Mouse (Mus musculus): ENCODE data around the gene Smg1. TPM values are rescaled to one million over a fixed set of nuclear protein-coding genes. Genes with fewer than 3 reads are reported as not detected.

The Smg1 gene
- polyA plus RNA-seq, 1 experiment from 2014 or later: 11.7 TPM

DNA sequence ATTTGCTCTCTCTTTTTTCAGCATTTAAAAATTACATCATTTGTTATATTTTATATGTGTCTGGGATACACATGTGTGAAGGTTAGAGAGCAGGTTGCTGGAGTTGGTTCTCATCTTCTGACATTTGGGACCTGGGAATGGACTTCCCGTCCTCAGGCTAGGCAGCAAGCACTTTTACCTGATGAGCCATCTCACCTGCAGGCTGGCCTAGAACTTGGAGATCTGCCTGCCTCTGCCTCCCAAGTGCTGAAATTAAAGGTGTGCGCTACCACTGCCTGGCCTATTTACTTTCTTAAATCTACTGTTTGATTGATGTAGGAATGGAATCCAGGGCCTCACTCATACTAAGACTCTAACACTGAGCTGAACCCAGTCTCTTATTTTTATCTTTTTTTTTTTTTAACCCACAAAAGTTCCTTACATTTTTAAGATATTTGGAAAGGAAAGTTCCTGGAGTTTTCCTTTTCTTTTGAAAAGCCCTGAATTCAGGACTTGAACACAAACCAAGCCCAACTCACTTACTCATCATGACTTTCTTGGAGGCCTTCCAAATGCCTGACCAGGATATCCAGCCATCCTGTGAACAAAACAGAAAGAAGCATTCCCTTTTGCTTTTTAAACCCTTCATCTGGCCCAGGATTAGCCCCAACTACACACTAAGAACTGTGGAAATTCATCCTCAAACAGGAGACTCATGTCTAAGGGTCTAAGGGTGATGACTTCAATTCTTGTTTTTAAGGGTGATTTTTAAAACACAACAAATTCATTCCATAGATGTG is 8.1 kb upstream of the Smg1 start:
- Histone ChIP-seq H3K4me3 (ENCODE audit: low read length) (no peak overlapping the region), H3K27me3 (ENCODE audit: insufficient read depth, low read length) (no peaks in the 10 kb centered on the region), H3K36me3 (ENCODE audit: insufficient read depth, low read length) (no peaks in the 10 kb centered on the region), H3K4me2 (replicated peaks; ENCODE audit: low read depth, low read length) (no peak overlapping the region), H3K27ac (ENCODE audit: low read length) (no peak overlapping the region), H3K4me1 (ENCODE audit: insufficient read depth, low read length) (0 out of 2 replicates have a peak, but pooled peaks cover 3% of the 10 kb centered on the region), H3K9ac (replicated peaks; ENCODE audit: low read length) (no peak overlapping the region), H3K9me3 (ENCODE audit: low read length) (no peaks in the 10 kb centered on the region)
- no peak for ATAC-seq (ENCODE audit: low FRiP score, low TSS enrichment)
- WGBS: 88% methylated on average over 2 of the region's 2 CpGs

DNA sequence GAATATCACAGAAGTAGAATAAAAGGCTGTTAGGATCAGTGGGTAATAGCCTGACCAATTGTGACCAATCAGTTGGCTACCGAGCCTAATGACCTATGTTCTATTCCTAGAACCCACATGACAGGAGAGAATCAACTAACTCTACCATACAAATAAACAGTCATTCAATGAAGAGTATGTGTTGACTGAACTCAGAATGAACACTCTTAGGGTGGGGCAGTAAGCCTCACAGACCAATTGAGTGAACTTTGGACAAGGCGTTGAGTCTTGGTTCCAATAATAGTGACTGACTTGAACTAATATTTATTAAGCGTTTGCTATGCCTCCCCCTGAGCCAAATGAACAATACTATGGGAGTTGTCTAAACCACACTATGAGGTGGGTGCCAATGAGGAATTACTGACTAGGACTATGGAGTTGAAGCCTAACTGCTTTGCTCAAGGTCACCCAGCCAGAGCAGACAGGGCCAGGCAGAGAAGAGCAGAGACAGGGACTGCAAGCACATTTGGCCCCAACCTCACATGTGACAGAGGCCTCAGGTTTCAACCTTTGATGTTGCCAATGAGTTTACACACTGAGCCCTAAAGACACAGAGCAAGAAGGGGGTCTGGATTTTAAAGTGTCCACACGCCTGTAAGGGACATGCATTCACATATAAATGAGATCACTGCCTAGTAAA is 7.2 kb upstream of the Smg1 start:
- H3K27ac ChIP-seq (ENCODE audit: low read length): no peak overlapping the region
- H3K27me3 ChIP-seq (ENCODE audit: insufficient read depth, low read length): no peaks in the 10 kb centered on the region
- no peak overlapping the region for H3K4me3 ChIP-seq (ENCODE audit: low read length)
- H3K9me3 ChIP-seq (ENCODE audit: low read length): no peaks in the 10 kb centered on the region
- ATAC-seq (ENCODE audit: low FRiP score, low TSS enrichment): no peak
- H3K4me2 ChIP-seq (replicated peaks; ENCODE audit: low read depth, low read length): no peak overlapping the region
- no peak overlapping the region for H3K9ac ChIP-seq (replicated peaks; ENCODE audit: low read length)
- 0 out of 2 replicates have a peak, but pooled peaks cover 3% of the 10 kb centered on the region for H3K4me1 ChIP-seq (ENCODE audit: insufficient read depth, low read length)
- H3K36me3 ChIP-seq (ENCODE audit: insufficient read depth, low read length): no peaks in the 10 kb centered on the region
- WGBS: 70% methylated on average over 4 of the region's 4 CpGs

DNA sequence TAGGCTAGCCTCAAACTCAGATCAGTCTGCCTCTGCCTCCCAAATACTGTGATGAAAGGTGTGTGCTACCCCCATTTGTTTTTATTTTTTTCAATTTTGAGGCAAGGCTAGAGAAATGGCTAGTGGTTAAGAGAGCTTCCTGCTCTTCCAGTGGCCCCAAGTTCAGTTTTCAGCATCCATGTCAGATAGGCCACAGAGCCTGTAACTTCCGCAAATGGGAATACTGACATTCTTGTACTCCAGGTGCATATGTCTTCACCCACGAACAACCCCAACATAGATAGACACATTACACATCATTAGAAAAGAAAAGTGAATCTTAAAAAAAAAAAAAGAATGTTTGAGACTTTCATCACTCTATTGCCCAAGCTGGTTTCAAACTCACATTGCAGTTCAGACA is 6.1 kb upstream of the Smg1 start:
- Histone ChIP-seq H3K4me2 (replicated peaks; ENCODE audit: low read depth, low read length) (no peak overlapping the region), H3K4me1 (ENCODE audit: insufficient read depth, low read length) (0 out of 2 replicates have a peak, but pooled peaks cover 3% of the 10 kb centered on the region), H3K36me3 (ENCODE audit: insufficient read depth, low read length) (no peaks in the 10 kb centered on the region), H3K9me3 (ENCODE audit: low read length) (no peaks in the 10 kb centered on the region; the same call in 1 of the 2 replicates), H3K4me3 (ENCODE audit: low read length) (no peak overlapping the region), H3K27ac (ENCODE audit: low read length) (no peak overlapping the region), H3K27me3 (ENCODE audit: insufficient read depth, low read length) (no peaks in the 10 kb centered on the region), H3K9ac (replicated peaks; ENCODE audit: low read length) (no peak overlapping the region)
- ATAC-seq (ENCODE audit: low FRiP score, low TSS enrichment): no peak
- 94% methylated on average over 2 of the region's 2 CpGs for WGBS

DNA sequence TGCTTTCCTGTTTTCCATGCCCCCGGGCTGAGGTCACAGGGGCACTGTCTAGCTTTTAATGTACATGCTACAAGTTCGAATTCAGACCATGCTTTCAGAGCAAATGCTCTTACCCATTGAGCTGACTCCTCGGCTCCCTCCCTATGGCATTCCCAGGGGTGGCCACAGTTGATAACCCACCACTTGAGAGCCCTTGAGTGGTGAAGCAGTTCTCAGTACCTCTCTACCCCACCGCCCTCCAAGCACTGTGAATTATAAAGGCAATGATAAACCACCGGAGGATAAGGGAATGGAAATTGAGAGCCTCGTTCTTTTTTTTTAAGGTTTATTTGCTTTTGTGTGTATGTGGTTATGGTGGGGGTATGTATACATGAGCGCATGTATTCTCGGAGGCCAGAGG is 4.6 kb upstream of the Smg1 start:
- 0 out of 2 replicates have a peak, but pooled peaks cover 3% of the 10 kb centered on the region for H3K4me1 ChIP-seq (ENCODE audit: insufficient read depth, low read length)
- no peaks in the 10 kb centered on the region; the same call in 1 of the 2 replicates for H3K9me3 ChIP-seq (ENCODE audit: low read length)
- no peak overlapping the region for H3K4me3 ChIP-seq (ENCODE audit: low read length)
- H3K27ac ChIP-seq (ENCODE audit: low read length): no peak overlapping the region
- WGBS: 84% methylated on average over 8 of the region's 8 CpGs
- H3K36me3 ChIP-seq (ENCODE audit: insufficient read depth, low read length): no peaks in the 10 kb centered on the region
- ATAC-seq (ENCODE audit: low FRiP score, low TSS enrichment): no peak
- H3K9ac ChIP-seq (replicated peaks; ENCODE audit: low read length): no peak overlapping the region
- H3K4me2 ChIP-seq (replicated peaks; ENCODE audit: low read depth, low read length): no peak overlapping the region
- no peaks in the 10 kb centered on the region for H3K27me3 ChIP-seq (ENCODE audit: insufficient read depth, low read length)

DNA sequence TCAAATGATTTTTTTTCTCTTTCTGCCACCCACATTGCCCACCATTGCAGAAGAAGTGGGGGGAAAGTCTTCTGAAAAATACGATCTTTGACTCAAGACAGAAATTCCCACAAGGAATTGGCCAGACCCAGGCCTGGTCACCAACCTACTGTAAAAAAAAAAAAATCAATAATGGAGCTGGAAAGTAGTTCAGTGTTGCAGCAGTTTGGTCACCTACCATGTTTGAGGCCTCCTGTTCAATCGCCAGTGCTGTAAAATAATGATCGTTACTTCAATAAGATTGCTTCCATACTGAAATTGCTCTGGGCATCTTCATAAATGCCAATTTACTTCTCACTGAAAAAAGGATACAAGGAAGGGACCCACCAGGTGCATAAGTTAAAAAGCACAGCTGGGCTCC is 1.8 kb upstream of the Smg1 start:
- Histone ChIP-seq H3K4me3 (ENCODE audit: low read length) (no peak overlapping the region), H3K27me3 (ENCODE audit: insufficient read depth, low read length) (no peaks in the 10 kb centered on the region), H3K9ac (replicated peaks; ENCODE audit: low read length) (no peak overlapping the region), H3K27ac (ENCODE audit: low read length) (no peak overlapping the region), H3K9me3 (ENCODE audit: low read length) (no peaks in the 10 kb centered on the region; the same call in 1 of the 2 replicates), H3K4me2 (replicated peaks; ENCODE audit: low read depth, low read length) (no peak overlapping the region), H3K4me1 (ENCODE audit: insufficient read depth, low read length) (peaks cover 9% of the 10 kb centered on the region), H3K36me3 (ENCODE audit: insufficient read depth, low read length) (no peaks in the 10 kb centered on the region)
- WGBS: 91% methylated on average over 3 of the region's 3 CpGs
- no peak for ATAC-seq (ENCODE audit: low FRiP score, low TSS enrichment)

DNA sequence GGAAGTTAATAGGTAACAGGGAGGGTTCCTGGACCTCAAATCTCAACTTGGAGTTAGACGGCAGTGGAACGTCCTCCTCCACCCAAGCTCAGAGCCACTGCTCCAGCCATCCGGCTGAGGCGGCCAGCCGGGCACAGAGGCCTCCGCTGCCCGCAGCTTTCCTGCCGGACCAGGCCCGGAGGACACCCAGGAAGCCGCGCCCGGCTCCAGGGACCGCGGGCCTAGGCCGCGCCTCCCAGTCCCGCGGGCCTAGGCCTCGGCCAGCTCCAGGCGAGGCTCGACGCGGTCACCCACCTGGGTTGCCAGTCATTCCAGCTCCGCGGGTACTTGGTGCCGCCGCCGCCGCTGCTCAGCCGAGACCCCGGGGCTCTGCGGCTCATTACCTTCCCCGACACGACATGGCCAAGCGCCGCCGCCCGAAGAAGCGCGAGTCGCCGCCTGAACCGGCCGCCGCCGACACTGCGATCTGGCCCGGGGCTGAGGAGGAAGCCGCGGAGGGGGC is 508 bp downstream of the Smg1 start:
- ATAC-seq (ENCODE audit: low FRiP score, low TSS enrichment): peak; percentile 65
- under 1% methylated on average over 45 of the region's 50 CpGs for WGBS
- Histone ChIP-seq H3K4me3 (ENCODE audit: low read length) (peak overlapping the region; percentile 98), H3K27me3 (ENCODE audit: insufficient read depth, low read length) (no peaks in the 10 kb centered on the region), H3K27ac (ENCODE audit: low read length) (peak overlapping the region; percentile 96), H3K9me3 (ENCODE audit: low read length) (no peaks in the 10 kb centered on the region; the same call in 1 of the 2 replicates), H3K4me1 (ENCODE audit: insufficient read depth, low read length) (peaks cover 9% of the 10 kb centered on the region), H3K36me3 (ENCODE audit: insufficient read depth, low read length) (no peaks in the 10 kb centered on the region), H3K4me2 (replicated peaks; ENCODE audit: low read depth, low read length) (peak overlapping the region; percentile 78), H3K9ac (replicated peaks; ENCODE audit: low read length) (peak overlapping the region; percentile 98)

DNA sequence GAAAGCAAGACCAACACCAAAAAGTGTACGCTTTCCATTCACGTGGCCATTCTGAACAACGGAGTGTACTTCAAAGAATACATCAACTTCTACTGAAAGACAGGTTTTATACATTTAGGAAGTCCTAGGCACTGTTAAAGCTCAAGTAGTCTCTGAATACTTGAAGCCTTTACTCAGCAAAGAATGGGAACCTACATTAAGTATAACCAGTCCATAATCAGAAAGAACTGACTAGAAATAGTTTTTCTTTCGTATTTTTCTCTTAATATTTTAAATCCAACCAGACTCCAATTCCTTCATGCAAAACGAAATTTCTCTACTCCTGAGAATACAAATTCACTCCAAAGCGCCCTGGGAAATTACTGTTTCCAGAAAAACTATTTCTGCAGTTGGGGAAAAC is 1.2 kb downstream of the Smg1 start:
- 17% methylated on average over 6 of the region's 6 CpGs for WGBS
- Histone ChIP-seq H3K27ac (ENCODE audit: low read length) (peak overlapping the region; percentile 96), H3K4me2 (replicated peaks; ENCODE audit: low read depth, low read length) (peak overlapping the region; percentile 78), H3K36me3 (ENCODE audit: insufficient read depth, low read length) (no peaks in the 10 kb centered on the region), H3K9me3 (ENCODE audit: low read length) (no peaks in the 10 kb centered on the region; the same call in 1 of the 2 replicates), H3K4me3 (ENCODE audit: low read length) (peak overlapping the region; percentile 98), H3K27me3 (ENCODE audit: insufficient read depth, low read length) (no peaks in the 10 kb centered on the region), H3K4me1 (ENCODE audit: insufficient read depth, low read length) (peaks cover 9% of the 10 kb centered on the region), H3K9ac (replicated peaks; ENCODE audit: low read length) (peak overlapping the region; percentile 98)
- ATAC-seq (ENCODE audit: low FRiP score, low TSS enrichment): no peak

DNA sequence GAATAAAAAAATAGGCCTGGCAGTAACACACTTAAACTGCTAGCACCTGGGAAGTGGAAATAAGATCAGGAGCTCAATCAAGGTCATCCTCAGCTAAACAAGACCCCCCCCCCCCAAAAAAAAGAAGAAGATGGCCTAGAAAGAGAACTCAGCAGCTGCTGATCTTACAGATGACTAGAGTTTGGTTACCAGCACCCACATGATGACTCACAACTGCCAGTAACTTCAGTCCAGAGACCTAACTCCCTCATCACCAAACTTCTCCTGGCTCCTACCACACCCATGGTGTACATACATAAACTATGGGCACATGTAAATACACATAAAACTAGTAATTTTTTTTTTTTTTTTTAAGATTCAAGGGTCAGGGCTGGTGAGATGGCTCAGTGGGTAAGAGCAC is 3.1 kb downstream of the Smg1 start:
- Histone ChIP-seq H3K27me3 (ENCODE audit: insufficient read depth, low read length) (no peaks in the 10 kb centered on the region), H3K4me3 (ENCODE audit: low read length) (no peak overlapping the region), H3K9me3 (ENCODE audit: low read length) (no peaks in the 10 kb centered on the region; the same call in 1 of the 2 replicates), H3K36me3 (ENCODE audit: insufficient read depth, low read length) (no peaks in the 10 kb centered on the region), H3K4me1 (ENCODE audit: insufficient read depth, low read length) (peaks cover 9% of the 10 kb centered on the region), H3K27ac (ENCODE audit: low read length) (no peak overlapping the region), H3K4me2 (replicated peaks; ENCODE audit: low read depth, low read length) (no peak overlapping the region), H3K9ac (replicated peaks; ENCODE audit: low read length) (no peak overlapping the region)
- no peak for ATAC-seq (ENCODE audit: low FRiP score, low TSS enrichment)

DNA sequence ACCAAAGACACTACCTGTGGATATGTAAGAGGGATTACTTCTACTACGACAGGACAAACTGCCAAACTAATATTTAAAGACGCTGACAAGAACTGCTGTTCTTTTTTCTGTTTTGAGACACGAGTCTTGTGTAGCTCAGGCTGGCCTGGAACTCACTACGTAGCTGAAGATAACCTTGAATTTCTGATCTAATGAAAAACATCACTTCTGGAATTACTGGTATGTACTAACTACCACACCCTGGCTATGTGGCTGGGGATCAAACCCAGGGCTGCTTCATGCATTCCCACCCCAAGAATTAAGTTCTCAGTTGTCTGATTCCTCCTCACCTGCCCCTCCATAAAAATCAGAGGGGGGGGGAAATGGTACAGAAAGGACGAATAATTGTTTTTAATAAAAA is 3.5 kb downstream of the Smg1 start:
- Histone ChIP-seq H3K27ac (ENCODE audit: low read length) (no peak overlapping the region), H3K27me3 (ENCODE audit: insufficient read depth, low read length) (no peaks in the 10 kb centered on the region), H3K9ac (replicated peaks; ENCODE audit: low read length) (no peak overlapping the region), H3K36me3 (ENCODE audit: insufficient read depth, low read length) (no peaks in the 10 kb centered on the region), H3K9me3 (ENCODE audit: low read length) (no peaks in the 10 kb centered on the region; the same call in 1 of the 2 replicates), H3K4me1 (ENCODE audit: insufficient read depth, low read length) (peaks cover 9% of the 10 kb centered on the region), H3K4me2 (replicated peaks; ENCODE audit: low read depth, low read length) (no peak overlapping the region), H3K4me3 (ENCODE audit: low read length) (no peak overlapping the region)
- ATAC-seq (ENCODE audit: low FRiP score, low TSS enrichment): no peak
- WGBS: 87% methylated on average over 5 of the region's 5 CpGs

DNA sequence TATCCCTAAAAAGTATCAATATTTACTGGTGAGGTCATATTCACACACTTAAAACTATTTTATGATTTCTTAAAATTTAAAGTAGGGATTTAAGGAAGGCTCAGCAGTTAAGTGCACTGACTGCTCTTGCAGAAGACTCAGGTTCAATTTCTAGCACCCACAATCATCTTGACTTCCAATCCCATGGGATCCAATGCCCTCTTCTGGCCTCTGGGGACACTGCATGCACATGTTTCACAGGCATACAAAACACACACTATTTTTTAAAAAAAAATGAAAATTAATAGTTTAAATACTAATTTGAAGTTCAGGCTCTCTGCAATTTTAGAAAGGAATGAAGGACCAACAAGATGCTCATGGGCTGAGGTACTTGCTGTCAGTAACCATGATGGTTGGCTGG is 6.5 kb downstream of the Smg1 start:
- H3K36me3 ChIP-seq (ENCODE audit: insufficient read depth, low read length): no peaks in the 10 kb centered on the region
- ATAC-seq (ENCODE audit: low FRiP score, low TSS enrichment): no peak
- H3K9me3 ChIP-seq (ENCODE audit: low read length): no peaks in the 10 kb centered on the region
- no peak overlapping the region for H3K4me3 ChIP-seq (ENCODE audit: low read length)
- peaks cover 9% of the 10 kb centered on the region for H3K4me1 ChIP-seq (ENCODE audit: insufficient read depth, low read length)
- H3K27ac ChIP-seq (ENCODE audit: low read length): no peak overlapping the region
- no peaks in the 10 kb centered on the region for H3K27me3 ChIP-seq (ENCODE audit: insufficient read depth, low read length)
- H3K9ac ChIP-seq (replicated peaks; ENCODE audit: low read length): no peak overlapping the region
- no peak overlapping the region for H3K4me2 ChIP-seq (replicated peaks; ENCODE audit: low read depth, low read length)

Measured in kidney, embryonic 16.5 days (tissue).